Mouse (Mus musculus) spleen, postnatal 10 days (tissue): Measurements from ENCODE around the gene Mmachc.

ENCODE experiments used
- DNase-seq, 2 experiments: peaks; one replicate each; pipeline ENCODE4 v3.0.0; 2021 to 2022; ENCODE audit warnings: low spot score in 2 of 2

The Mmachc gene

DNA sequence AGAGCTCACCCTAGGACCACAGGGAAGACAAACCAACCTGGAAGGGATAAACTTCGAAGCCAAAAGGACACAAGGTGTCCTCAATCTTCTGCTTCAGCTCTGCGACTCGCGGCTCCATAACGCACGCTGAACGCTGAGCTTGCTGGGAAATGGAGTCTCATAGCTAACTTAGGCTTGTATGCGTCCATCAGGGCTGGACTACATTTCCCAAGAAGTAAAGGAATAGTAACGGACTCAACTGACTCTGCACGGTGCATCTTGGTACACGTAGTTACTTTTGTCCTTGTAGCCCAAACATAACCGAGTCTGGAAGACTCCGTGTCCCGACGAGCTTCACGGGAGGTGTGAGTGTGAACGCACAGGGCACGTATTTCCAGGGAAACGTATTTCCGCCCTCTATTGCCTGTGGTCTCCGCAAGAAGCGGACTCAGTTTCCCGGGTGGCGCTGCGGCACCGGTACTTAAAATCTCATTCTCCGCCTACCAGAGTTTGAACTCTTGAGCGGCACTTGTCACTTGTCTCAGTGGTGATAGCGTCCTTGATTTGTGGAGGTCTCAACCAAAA is at the start of gene Mmachc, which contains the start of gene Ccdc163:
Gene Mmachc (minus strand): TSS at position 206 of the 564 bp plus-strand sequence.
Gene Ccdc163 (plus strand): TSS at position 309 of the 564 bp plus-strand sequence.
- DNase-seq = peak; percentile 73 to 85

- DNase-seq = no peak
Observed at GRCm38 (mm10) chr4:116749750-116750149, 41.5 kb upstream of the Mmachc start.

DNA sequence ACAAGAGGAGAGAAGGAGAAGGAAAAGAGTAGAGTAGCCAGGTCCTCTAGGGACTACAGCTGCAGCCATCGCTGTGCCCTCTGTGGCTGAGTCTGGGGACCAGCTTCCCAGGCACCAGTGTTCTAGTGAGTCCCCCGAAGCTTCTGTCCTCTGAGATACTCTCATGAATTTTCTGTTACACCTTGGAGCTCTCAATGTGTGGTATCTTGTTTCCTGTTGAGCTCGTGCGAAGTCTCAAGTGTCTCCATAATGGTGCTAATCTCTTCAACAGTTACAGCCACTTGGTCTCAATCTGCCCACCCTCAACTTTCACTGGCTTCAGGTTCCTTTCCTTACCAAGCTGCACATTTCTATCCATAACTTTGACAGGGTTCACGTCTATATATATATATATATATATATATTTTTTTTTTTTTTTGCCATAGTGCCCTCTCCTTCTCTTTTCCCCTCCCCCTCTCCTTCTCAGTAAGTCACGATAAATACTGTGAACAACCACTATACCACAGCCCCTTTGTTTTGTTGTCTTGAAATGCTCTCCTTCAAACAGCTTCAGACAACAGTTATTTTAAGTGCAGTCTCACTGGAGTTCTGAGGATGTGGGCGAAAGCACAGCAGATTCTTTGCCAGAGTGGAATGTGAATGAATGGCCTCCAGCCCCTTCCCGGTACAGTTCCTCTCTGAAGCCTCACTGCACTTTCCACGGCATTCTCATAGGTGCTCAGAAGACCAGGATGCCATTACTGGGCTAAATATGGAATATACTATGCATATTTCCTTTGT is 31.0 kb upstream of the Mmachc start:
- no peak for DNase-seq

GRCm38 (mm10) chr4:116734996-116735395 is 26.8 kb upstream of the Mmachc start:
- no peak for DNase-seq

DNA sequence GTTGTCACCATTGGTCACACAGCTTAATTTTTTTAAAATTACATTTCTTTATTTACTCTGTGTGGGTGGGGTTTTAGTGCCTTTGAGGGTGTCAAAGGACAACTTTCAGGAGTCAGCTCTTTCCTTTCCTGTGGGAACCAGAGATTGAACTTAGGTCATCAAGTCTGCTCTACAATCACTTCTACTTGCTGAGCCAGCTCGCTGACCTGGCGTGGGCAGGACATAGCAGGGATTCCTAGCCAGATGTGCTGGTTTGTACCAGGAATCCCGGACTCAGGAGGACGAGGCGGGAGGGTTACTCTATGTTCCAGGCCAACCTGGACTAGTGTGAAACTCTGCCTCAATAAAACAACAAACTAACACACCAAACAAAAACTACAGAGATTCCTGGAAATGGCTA is 24.1 kb upstream of the Mmachc start:
- no peak for DNase-seq

DNA sequence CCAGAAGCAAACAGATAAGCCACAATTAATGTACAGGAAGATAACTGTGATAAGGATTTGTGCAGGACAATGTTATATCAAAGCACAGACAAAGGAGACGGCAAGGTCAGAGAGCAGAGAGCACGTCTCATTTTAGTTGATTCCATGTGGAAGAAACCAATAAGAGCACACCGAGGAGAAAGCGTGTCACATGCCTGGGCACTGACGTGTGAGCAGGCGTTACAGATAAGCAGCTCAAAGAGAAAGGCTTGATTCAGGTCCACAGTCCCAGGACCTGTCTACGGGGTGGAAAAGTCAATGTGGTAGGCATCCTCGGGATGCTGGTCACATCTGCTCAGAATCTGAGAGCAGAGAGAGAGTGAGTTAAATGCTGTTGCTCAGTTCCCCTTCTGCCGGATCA is 22.9 kb upstream of the Mmachc start:
- DNase-seq = no peak

DNA sequence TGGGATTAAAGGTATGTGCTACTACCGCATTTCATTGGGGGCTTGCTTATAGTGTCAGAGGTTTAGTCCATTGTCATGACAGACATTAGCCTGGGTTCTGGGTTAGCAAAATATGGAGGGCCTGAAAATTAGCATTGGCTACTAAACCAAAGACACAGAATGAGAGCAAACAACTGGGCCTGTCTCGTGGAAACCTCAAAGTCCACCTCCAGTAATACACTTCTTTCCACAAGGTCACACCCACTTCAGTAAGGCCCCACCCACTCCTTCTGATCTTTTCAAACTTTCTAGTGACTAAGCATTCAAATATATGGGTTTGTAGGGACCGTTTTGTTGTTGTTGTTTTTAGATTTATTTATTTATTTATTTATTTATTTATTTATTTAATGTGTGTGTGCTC is 21.3 kb upstream of the Mmachc start:
- DNase-seq = no peak

DNA sequence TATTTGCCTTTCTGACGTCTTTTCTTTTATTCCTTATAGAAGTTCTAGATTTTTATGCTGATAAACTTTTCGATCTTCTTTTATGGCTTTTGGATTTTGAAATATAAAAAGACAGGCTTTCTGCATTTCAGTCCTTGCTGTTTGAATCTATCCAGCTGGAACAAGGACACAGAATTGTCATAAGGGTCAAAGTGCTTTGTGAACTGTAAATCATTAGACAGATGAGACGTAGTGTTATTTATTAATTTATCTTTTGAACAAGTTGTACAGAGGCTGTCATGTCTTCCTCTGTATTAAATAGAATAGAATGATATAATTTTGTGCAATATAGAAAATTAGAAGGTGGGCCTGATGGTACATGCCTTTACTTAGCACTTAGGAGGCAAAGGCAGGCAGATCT is 19.2 kb upstream of the Mmachc start:
- no peak for DNase-seq

- no peak for DNase-seq
Observed at GRCm38 (mm10) chr4:116725444-116725843, 17.2 kb upstream of the Mmachc start.

DNA sequence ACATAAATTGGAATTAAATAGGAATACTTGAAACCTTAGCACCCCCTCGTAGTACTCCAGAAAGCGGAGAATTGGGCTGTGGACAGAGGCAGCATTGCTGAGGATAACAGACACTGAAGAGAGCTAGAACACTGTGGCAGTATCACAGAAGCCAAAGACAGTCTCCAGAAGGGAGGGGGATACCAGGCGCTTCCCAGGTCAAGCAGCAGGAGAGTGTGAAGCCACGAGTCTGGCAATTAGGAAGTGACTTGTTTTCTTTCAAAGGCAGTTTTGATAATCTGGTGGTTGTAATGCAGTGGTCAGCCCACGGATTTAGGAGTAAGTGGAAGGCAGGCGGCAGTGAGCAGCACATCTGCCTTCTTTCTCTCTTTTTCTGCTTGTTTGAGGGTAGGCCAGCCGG is 14.0 kb upstream of the Mmachc start:
- DNase-seq = no peak

DNA sequence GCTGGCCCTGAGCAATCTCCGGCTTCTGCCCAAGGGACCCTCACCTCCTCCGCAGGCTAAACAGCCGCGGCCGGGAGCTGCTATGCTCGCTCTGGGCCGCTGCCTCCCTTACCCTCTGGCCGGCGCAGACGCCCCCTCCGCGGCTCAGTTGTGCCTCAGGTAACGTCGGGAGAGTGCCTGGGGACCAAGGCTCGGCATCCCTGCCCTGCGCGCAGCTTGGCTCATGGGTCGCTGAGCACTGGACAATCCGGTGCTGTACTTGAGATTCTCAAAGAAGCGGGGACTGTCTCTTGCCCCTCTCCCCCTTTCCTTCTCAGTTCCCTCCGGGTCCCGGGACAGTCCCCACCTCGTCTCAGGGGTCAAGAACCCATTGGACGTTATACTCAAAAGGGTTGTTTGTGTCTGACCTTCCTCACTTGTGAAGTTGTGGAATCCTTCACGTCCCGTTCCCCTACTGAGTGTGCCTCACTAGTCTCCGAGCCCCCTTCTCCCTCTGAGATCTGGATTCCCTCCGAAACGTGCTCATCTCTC is 13.0 kb upstream of the Mmachc start:
- DNase-seq = no peak

- peak; percentile 81 to 92 for DNase-seq
Observed at GRCm38 (mm10) chr4:116720343-116721097, 12.3 kb upstream of the Mmachc start, which contains the start of gene Tesk2. Gene Tesk2 (plus strand): TSS chr4:116720948.

GRCm38 (mm10) chr4:116719396-116719795 is 11.2 kb upstream of the Mmachc start:
- DNase-seq = peak; percentile 42 to 79

DNA sequence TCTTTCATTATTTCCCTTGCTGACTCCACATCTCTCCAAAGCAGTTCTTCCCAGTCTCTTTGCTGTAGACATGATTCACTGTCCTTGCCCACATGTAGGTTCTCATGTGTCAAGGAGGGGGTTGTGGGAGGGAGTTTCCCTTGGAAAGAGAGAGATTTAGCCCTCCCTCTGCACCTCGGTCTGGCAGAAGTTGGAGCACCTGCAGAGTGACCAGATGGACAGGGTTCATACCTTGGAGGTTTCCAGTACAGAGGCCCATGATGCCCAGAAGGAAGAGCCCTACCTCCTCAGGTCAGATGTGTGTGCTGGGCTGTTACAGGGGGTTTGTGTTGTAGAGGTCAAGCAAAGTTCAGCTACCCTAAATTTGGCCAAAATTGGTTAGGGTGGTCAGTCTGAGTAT is 4.3 kb upstream of the Mmachc start:
- DNase-seq = no peak

DNA sequence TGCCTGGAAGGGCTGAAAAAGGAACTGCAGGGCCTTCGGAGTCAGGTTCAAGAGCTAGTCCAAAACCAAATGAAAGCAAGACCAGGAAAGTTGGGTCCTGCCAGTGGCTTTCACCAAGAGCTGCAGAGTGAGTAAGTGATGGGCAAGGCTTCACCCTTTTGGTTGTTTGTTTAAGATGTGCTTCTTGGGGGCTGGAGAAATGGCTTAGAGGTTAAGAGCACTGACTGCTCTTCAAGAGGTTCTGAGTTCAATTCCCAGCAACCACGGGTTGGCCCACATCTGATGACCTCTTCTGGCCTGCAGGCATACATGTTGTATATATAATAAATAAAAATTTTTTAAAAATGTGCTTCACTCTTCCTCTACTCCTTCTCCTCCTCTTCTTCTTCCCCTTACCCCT is 1.9 kb upstream of the Mmachc start:
- DNase-seq = no peak

- peak; percentile 21 to 23 for DNase-seq
Observed at GRCm38 (mm10) chr4:116708791-116709390, 685 bp upstream of the Mmachc start.

DNA sequence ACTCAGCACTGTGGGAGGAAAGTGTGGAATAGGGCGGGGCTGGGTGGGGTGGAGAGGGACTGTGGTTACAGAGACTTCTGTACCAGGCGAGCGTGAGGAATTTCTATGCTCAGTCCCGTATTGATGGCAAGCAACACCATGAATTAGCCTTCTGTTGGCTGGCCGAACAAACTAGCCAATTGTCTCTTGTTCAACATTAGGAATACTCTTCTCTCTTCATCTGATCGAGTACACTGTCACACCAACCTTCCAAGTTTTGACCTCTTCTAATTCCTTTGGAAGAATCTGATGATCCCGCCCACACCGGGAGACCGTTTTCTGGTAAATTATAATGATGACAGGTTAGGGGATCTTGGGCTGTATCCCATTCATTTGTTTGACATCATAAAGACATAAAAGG is 540 bp downstream of the Mmachc start:
- no peak for DNase-seq

DNA sequence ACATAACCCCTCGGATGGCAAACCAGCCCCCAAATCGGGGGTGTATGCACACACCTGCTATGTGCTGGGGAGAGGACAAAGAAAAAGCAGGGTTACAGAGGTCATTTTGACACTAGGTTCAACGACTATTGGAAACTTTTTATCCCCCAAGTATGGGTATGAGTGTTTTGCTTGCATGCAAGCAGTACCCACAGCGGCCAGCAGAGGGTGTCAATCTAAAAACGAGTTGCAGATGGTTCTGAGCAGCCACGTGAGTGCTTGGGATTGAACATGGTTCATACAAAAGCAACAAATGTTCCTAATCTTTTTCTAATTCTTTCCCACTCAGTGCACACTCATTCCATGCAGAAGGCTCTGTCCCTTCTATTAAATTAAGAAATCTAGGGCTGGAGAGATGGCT is 4.4 kb downstream of the Mmachc start:
- peak; percentile 81 to 90 for DNase-seq

DNA sequence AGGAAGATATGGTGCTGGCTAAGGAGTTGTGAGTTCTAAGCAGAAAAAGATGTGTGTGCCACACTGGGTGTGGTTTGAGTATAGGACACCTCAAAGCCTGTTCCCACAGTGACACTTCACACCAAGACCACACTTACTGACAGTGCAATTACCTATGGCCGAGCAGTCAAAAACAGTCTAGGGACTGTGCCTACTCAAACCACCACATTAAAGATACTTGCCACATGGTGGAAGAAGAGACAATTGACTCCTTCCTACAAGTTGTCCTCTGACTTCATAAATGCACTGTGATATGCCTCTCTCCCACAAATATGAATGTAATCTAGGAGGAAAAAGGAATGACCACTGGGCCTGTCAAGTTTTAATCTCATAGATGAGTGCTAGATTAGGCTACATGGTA is 7.2 kb downstream of the Mmachc start:
- no peak for DNase-seq

DNA sequence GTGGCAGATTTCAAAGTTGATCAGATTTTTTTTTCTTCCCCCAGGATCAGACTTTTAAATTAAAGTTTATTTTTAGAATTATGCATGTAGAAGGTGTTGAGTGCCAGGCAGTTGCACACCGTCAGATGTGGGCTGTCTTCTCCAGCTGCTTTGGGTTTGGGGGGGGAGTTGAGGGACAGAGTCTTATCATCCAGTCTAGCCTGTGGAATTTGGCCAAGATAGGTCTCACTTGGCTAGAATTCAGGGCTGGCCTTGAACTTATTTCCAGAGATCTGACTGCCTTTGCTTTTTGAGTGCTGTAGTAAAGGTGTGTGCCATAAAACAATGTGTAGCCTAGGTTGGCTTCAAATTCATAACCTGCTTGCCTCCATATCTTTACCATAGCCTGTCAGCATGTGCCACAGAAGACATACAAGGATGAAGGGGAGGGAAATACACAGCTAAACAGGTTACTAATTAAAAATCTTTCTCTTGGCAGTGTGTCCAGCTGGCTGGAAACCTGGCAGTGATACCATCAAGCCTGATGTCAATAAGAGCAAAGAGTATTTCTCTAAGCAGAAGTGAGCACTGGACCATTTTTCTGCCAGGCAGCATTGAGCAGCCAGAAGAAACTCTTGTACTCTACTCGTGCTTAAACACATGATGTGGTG is 9.4 kb downstream of the Mmachc start:
- no peak for DNase-seq

GRCm38 (mm10) chr4:116693785-116694184 is 14.4 kb downstream of the Mmachc start:
- DNase-seq = no peak
